Mouse (Mus musculus) CH12.LX (cell line): Measurements from ENCODE around the gene Ccdc60. TPM values are rescaled to one million over a fixed set of nuclear protein-coding genes. Genes with fewer than 3 reads are reported as not detected.

Source experiments
- DNase-seq: peaks from one replicate; pipeline ENCODE4 v3.0.0-alpha.2; 2013; ENCODE audit errors: extremely low read depth
- H3K27ac ChIP-seq: 2 replicates; pipeline ENCODE4 v1.5.1; 2012; ENCODE audit warnings: low read depth, mild to moderate bottlenecking, control low read depth, moderate library complexity; ENCODE audit not compliant: insufficient read depth
- H3K27me3 ChIP-seq: replicated peaks from 2 replicates; pipeline ENCODE3; 2012; ENCODE audit warnings: inconsistent platforms
- H3K36me3 ChIP-seq, 2 experiments: replicated peaks in 1 of 2; 2 replicates each; pipeline versions ENCODE3 to v1.6.1; 2012; ENCODE audit warnings: inconsistent platforms in 1 of 2, low read length in 1 of 2, mild to moderate bottlenecking in 1 of 2, mixed read lengths in 1 of 2, moderate library complexity in 1 of 2; ENCODE audit not compliant: control insufficient read depth in 1 of 2, insufficient read depth in 1 of 2
- H3K4me1 ChIP-seq, 2 experiments: 2 replicates each; pipeline ENCODE4 v1.6.1; 2012; ENCODE audit warnings: inconsistent platforms in 1 of 2, moderate library complexity in 1 of 2; ENCODE audit not compliant: insufficient read depth in 2 of 2, control insufficient read depth in 1 of 2
- H3K4me2 ChIP-seq: 2 replicates; pipeline ENCODE4 v1.6.1; 2012; ENCODE audit warnings: low read depth, mild to moderate bottlenecking, control low read depth; ENCODE audit not compliant: poor library complexity, insufficient read depth, severe bottlenecking
- H3K4me3 ChIP-seq, 3 experiments: fragments of 150-350 bp in 1 of 3; sonication (generic) in 1 of 3; replicated peaks in 1 of 3; 2 replicates each; pipeline versions ENCODE3 to v1.5.1; 2011 to 2012; ENCODE audit warnings: low read depth in 2 of 3, low read length in 2 of 3, mild to moderate bottlenecking in 2 of 3, moderate library complexity in 2 of 3, control low read depth in 1 of 3, improper control_type of control experiment in 1 of 3, inconsistent platforms in 1 of 3, mixed read lengths in 1 of 3; ENCODE audit not compliant: poor library complexity in 1 of 3
- H3K79me2 ChIP-seq: replicated peaks from 2 replicates; pipeline ENCODE4 v1.6.1; 2012; ENCODE audit warnings: mild to moderate bottlenecking, moderate library complexity; ENCODE audit not compliant: control insufficient read depth, poor library complexity, insufficient read depth, severe bottlenecking; ENCODE audit errors: extremely low read depth
- H3K9ac ChIP-seq: 2 replicates; pipeline ENCODE4 v1.6.1; 2012; ENCODE audit warnings: low read depth, mild to moderate bottlenecking, control low read depth, moderate library complexity; ENCODE audit not compliant: insufficient read depth
- H3K9me3 ChIP-seq: replicated peaks from 2 replicates; pipeline ENCODE3; 2012; ENCODE audit warnings: low read length, inconsistent platforms, mixed read lengths
- CHD1 ChIP-seq: IDR thresholded peaks from 2 replicates; pipeline ENCODE4 v1.6.1; 2012; ENCODE audit warnings: low read depth, low read length, improper control_type of control experiment, inconsistent platforms
- CHD2 ChIP-seq: IDR thresholded peaks from 2 replicates; pipeline ENCODE4 v1.6.1; 2011; ENCODE audit warnings: low read length, improper control_type of control experiment
- E2F4 ChIP-seq: IDR thresholded peaks from 2 replicates; pipeline ENCODE4 v1.6.1; 2011; ENCODE audit warnings: low read depth, low read length, improper control_type of control experiment; ENCODE audit not compliant: insufficient replicate concordance
- ELF1 ChIP-seq: IDR thresholded peaks from 2 replicates; pipeline ENCODE4 v1.6.1; 2014; ENCODE audit warnings: low read depth, mild to moderate bottlenecking, inconsistent platforms, low read length, improper control_type of control experiment
- EP300 ChIP-seq: IDR thresholded peaks from 2 replicates; pipeline ENCODE4 v1.6.1; 2011; ENCODE audit warnings: low read length, improper control_type of control experiment
- ETS1 ChIP-seq: conservative IDR thresholded peaks from 2 replicates; pipeline ENCODE4 v1.6.1; 2012; ENCODE audit warnings: low read depth, mild to moderate bottlenecking, inconsistent platforms, low read length, improper control_type of control experiment, moderate library complexity
- GABPA ChIP-seq: IDR thresholded peaks from 2 replicates; pipeline ENCODE4 v1.6.1; 2012; ENCODE audit warnings: low read depth, low read length, improper control_type of control experiment, inconsistent platforms; ENCODE audit not compliant: insufficient replicate concordance
- HCFC1 ChIP-seq: IDR thresholded peaks from 2 replicates; pipeline ENCODE4 v1.6.1; 2012; ENCODE audit warnings: low read depth, mild to moderate bottlenecking, inconsistent platforms, low read length, improper control_type of control experiment
- IRF4 ChIP-seq: IDR thresholded peaks from 2 replicates; pipeline ENCODE4 v1.6.1; 2014; ENCODE audit warnings: low read depth, mild to moderate bottlenecking, inconsistent platforms, low read length, improper control_type of control experiment
- JUN ChIP-seq: IDR thresholded peaks from 2 replicates; pipeline ENCODE4 v1.6.1; 2011; ENCODE audit warnings: low read depth, mild to moderate bottlenecking, low read length, improper control_type of control experiment, moderate library complexity; ENCODE audit not compliant: insufficient read depth
- KAT2A ChIP-seq: IDR thresholded peaks from 2 replicates; pipeline ENCODE4 v1.6.1; 2012; ENCODE audit warnings: low read length, improper control_type of control experiment, inconsistent platforms; ENCODE audit not compliant: insufficient replicate concordance
- MAX ChIP-seq: IDR thresholded peaks from 2 replicates; pipeline ENCODE4 v1.6.1; 2011; ENCODE audit warnings: low read length, improper control_type of control experiment
- MAZ ChIP-seq: IDR thresholded peaks from 2 replicates; pipeline ENCODE4 v1.6.1; 2012; ENCODE audit warnings: low read depth, mild to moderate bottlenecking, inconsistent platforms, low read length, improper control_type of control experiment, moderate library complexity
- MXI1 ChIP-seq: IDR thresholded peaks from 2 replicates; pipeline ENCODE4 v1.6.1; 2011; ENCODE audit warnings: mild to moderate bottlenecking, low read depth, low read length, improper control_type of control experiment
- MYC ChIP-seq: IDR thresholded peaks from 2 replicates; pipeline ENCODE4 v1.6.1; 2011; ENCODE audit warnings: low read depth, mild to moderate bottlenecking, improper control_type of control experiment, low read length
- NELFE ChIP-seq: IDR thresholded peaks from 2 replicates; pipeline ENCODE4 v1.6.1; 2011; ENCODE audit warnings: low read depth, low read length, improper control_type of control experiment
- NRF1 ChIP-seq: IDR thresholded peaks from 2 replicates; pipeline ENCODE4 v1.6.1; 2014; ENCODE audit warnings: low read depth, mild to moderate bottlenecking, inconsistent platforms, low read length, improper control_type of control experiment, moderate library complexity
- PAX5 ChIP-seq: IDR thresholded peaks from 2 replicates; pipeline ENCODE4 v1.6.1; 2012; ENCODE audit warnings: low read length, inconsistent platforms, mixed read lengths
- POLR2A ChIP-seq: IDR thresholded peaks from 2 replicates; pipeline ENCODE4 v1.6.1; 2011; ENCODE audit warnings: low read depth, mild to moderate bottlenecking, improper control_type of control experiment, low read length
- POLR2AphosphoS2 ChIP-seq: IDR thresholded peaks from 2 replicates; pipeline ENCODE4 v1.6.1; 2011; ENCODE audit warnings: low read depth, low read length, improper control_type of control experiment
- RCOR1 ChIP-seq: conservative IDR thresholded peaks from 2 replicates; pipeline ENCODE4 v1.6.1; 2012; ENCODE audit warnings: low read depth, mild to moderate bottlenecking, inconsistent platforms, low read length, improper control_type of control experiment
- SMC3 ChIP-seq: IDR thresholded peaks from 2 replicates; pipeline ENCODE4 v1.6.1; 2011; ENCODE audit warnings: low read depth, low read length, improper control_type of control experiment
- TBP ChIP-seq: conservative IDR thresholded peaks from 2 replicates; pipeline ENCODE4 v1.6.1; 2011; ENCODE audit warnings: low read depth, low read length, improper control_type of control experiment
- TCF12 ChIP-seq: IDR thresholded peaks from 2 replicates; pipeline ENCODE4 v1.6.1; 2014; ENCODE audit warnings: low read depth, mild to moderate bottlenecking, inconsistent platforms, low read length, improper control_type of control experiment
- UBTF ChIP-seq: IDR thresholded peaks from 2 replicates; pipeline ENCODE4 v1.6.1; 2012; ENCODE audit warnings: low read depth, mild to moderate bottlenecking, inconsistent platforms, low read length, improper control_type of control experiment, moderate library complexity
- USF2 ChIP-seq: conservative IDR thresholded peaks from 2 replicates; pipeline ENCODE4 v1.6.1; 2011; ENCODE audit warnings: low read depth, low read length, improper control_type of control experiment
- ZC3H11A ChIP-seq: IDR thresholded peaks from 2 replicates; pipeline ENCODE4 v1.6.1; 2012; ENCODE audit warnings: low read depth, mild to moderate bottlenecking, inconsistent platforms, low read length, improper control_type of control experiment
- ZKSCAN1 ChIP-seq: IDR thresholded peaks from 2 replicates; pipeline ENCODE4 v1.6.1; 2012; ENCODE audit warnings: low read depth, inconsistent platforms, low read length, improper control_type of control experiment, borderline replicate concordance
- ZNF384 ChIP-seq: IDR thresholded peaks from 2 replicates; pipeline ENCODE4 v1.6.1; 2012; ENCODE audit warnings: low read depth, low read length, improper control_type of control experiment, inconsistent platforms
- dilution Hi-C: fragments of 300-500 bp; cut with MboI; formaldehyde crosslinking; loops from 2 replicates; pipeline ENCODE4 v1.14.3; 2020; ENCODE audit warnings: low sequenced_read_pairs; ENCODE audit not compliant: extremely low pct_unique_long_range_greater_than_20kb, extremely low pct_ligation_motif_present
- in situ Hi-C: fragments of 300-500 bp; cut with MboI; formaldehyde crosslinking; loops from 3 replicates; pipeline ENCODE4 v1.14.3; 2019; ENCODE audit warnings: low sequenced_read_pairs, low pct_ligation_motif_present, low pct_unique_long_range_greater_than_20kb, mixed read lengths
- polyA plus RNA-seq: library from polyadenylated mRNA; unstranded; fragments of >175 nt; gene quantifications from 2 replicates; pipeline ENCODE4 v1.2.1, GENCODE M21; 2012; ENCODE audit warnings: low read depth; ENCODE audit not compliant: insufficient read length
- total RNA-seq, 2 experiments: library from RNA; depleted of rRNA; stranded (reverse); fragments of 300-350 nt in 1 of 2; fragments of >200 nt in 1 of 2; gene quantifications; 2 replicates each; pipeline ENCODE4 v1.2.3; 2012 to 2014

Gene Ccdc60
- total and polyA plus RNA-seq, 3 experiments = not detected

DNA sequence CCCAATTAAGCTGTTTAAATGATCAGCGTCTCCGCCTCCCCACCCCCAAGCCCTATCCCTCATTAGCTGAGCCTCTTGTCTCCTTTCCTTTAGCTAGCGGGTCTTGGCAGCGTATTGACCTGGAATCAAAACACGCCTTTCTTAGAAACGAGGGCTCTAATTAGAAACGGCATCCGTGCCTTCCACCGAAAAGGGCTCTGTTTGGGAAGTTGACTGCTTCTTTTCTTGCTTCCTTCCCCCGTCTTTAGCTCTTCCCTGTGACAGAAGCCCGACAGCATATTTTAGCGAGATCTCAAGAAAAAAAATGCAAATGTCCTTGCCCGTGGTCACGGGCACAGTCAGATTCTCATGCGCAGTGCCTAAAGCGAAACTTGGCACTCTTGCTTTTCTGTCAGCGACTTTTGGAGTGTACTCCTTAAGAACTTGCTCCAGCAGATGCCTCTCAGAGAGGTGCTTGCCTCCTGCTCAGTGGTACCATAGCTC lies 10.3 kb downstream of the Ccdc60 start:
- in situ Hi-C loops = no loop called here

GRCm38 (mm10) chr5:116277951-116278350 lies 10.8 kb downstream of the Ccdc60 start:
- dilution Hi-C loops (no loop called here), in situ Hi-C loops (no loop called here)
- no peak overlapping the region for H3K4me3 ChIP-seq
- no peak for DNase-seq
- H3K4me1 ChIP-seq = no peaks in the 10 kb centered on the region
- H3K36me3 ChIP-seq = no peaks in the 10 kb centered on the region
- TF ChIP-seq MAZ (no peak), EP300 (no peak), POLR2AphosphoS2 (no peak), SMC3 (no peak), ZNF384 (no peak), E2F4 (no peak), KAT2A (no peak), MXI1 (no peak), CHD2 (no peak), JUN (no peak), USF2 (no peak), ZKSCAN1 (no peak), ZC3H11A (no peak), PAX5 (no peak), RCOR1 (no peak), CHD1 (no peak), MAX (no peak), NELFE (no peak), ELF1 (no peak)
- peaks cover 91% of the 10 kb centered on the region for H3K9me3 ChIP-seq
- H3K27ac ChIP-seq = no peak overlapping the region
- H3K79me2 ChIP-seq = no peaks in the 10 kb centered on the region
- H3K27me3 ChIP-seq = no peaks in the 10 kb centered on the region
- no peak overlapping the region for H3K4me2 ChIP-seq
- H3K9ac ChIP-seq = no peak overlapping the region

More for the DNA sequence above, 10.3 kb downstream of the Ccdc60 start:
- dilution Hi-C loops = no loop called here
- Histone ChIP-seq H3K36me3 (no peaks in the 10 kb centered on the region), H3K4me3 (no peak overlapping the region), H3K27me3 (no peaks in the 10 kb centered on the region), H3K27ac (no peak overlapping the region)
- TF ChIP-seq UBTF (no peak), ETS1 (no peak), TCF12 (no peak), MXI1 (no peak), MYC (no peak), HCFC1 (no peak), MAX (no peak), NRF1 (no peak), GABPA (no peak), KAT2A (no peak), SMC3 (no peak), NELFE (no peak), CHD2 (no peak), TBP (no peak), IRF4 (no peak), ZNF384 (no peak), POLR2A (no peak), RCOR1 (no peak)
- TF ChIP-seq, all 38 proteins: peak for 0
- H3K4me1 ChIP-seq = no peaks in the 10 kb centered on the region
- H3K9me3 ChIP-seq = peaks cover 91% of the 10 kb centered on the region
- no peaks in the 10 kb centered on the region for H3K79me2 ChIP-seq
- no peak overlapping the region for H3K4me2 ChIP-seq
- no peak overlapping the region for H3K9ac ChIP-seq
- DNase-seq = no peak
